Mouse (Mus musculus): ENCODE results near the gene Rab23.

Rab23 gene

GRCm38 (mm10) chr1:33768091-33768787 lies 48.6 kb downstream of the Rab23 start:
- DNase-seq: no peak

GRCm38 (mm10) chr1:33768827-33769226 lies 49.1 kb downstream of the Rab23 start:
- no peak for DNase-seq

- no peak for DNase-seq
These were observed 51.9 kb downstream of the Rab23 start for GRCm38 (mm10) chr1:33771621-33772020.

GRCm38 (mm10) chr1:33772106-33772505 lies 52.4 kb downstream of the Rab23 start:
- DNase-seq: no peak

GRCm38 (mm10) chr1:33776175-33776611 lies 56.5 kb downstream of the Rab23 start:
- DNase-seq: no peak

GRCm38 (mm10) chr1:33784561-33784960 lies 64.9 kb downstream of the Rab23 start:
- no peak for DNase-seq

GRCm38 (mm10) chr1:33788072-33788471 lies 68.4 kb downstream of the Rab23 start:
- DNase-seq: no peak

- DNase-seq: no peak
These were observed 68.8 kb downstream of the Rab23 start for GRCm38 (mm10) chr1:33788493-33788892.

Measured in kidney, adult 8-10 months (tissue).